Mouse (Mus musculus): ENCODE measurements at regions not wholly inside any gene's neighbourhood (a gene's known extent, or its start where the extent isn't known, plus 50 kb on each side); places are given as distances from the start of the nearest gene placed in this dataset.

DNA sequence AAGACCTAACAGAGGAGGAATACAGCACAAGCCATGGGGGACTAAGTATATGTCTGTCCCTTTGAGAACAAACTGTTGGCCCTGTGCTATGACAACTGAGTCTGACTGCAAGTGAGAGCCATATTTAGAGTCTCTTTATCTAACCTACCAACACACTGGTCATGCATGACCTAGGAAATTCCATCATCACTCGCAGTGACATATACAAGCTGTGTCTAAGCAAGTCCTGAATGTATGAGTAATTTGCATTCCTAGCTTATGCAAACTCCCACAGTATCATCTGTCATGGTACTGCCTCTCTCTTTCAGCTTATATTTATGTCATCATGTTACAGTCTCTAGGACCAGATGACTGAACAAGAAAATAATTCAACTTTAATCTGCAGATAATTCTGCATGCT is 257.1 kb upstream of the Eci2 start:
- Histone ChIP-seq H3K4me1 (replicated peaks; ENCODE audit: control insufficient read depth, insufficient read depth, low read length) (no peaks in the 10 kb centered on the region), H3K27ac (ENCODE audit: control insufficient read depth, insufficient read depth, low read length) (no peak overlapping the region), H3K4me3 (ENCODE audit: control insufficient read depth, insufficient read depth, low read length) (no peak overlapping the region), H3K27me3 (ENCODE audit: control insufficient read depth, insufficient read depth, low read length) (no peaks in the 10 kb centered on the region), H3K36me3 (ENCODE audit: control insufficient read depth, insufficient read depth, low read length) (no peaks in the 10 kb centered on the region)
- WGBS, result 83% methylated on average over 1 of the region's 1 CpGs
- no peak for DNase-seq
- TF ChIP-seq CTCF (IDR thresholded peaks at IDR 0.05; ENCODE audit: borderline replicate concordance, control insufficient read depth, extremely low read depth, insufficient read depth, low read length, poor library complexity) (no peak), POLR2A (IDR thresholded peaks at IDR 0.05; ENCODE audit: control insufficient read depth, extremely low read depth, insufficient read depth, low read length, poor library complexity) (no peak)

- WGBS, result 17% methylated on average over 1 of the region's 1 CpGs
- no peak for TF ChIP-seq POLR2A (IDR thresholded peaks at IDR 0.05; ENCODE audit: control insufficient read depth, extremely low read depth, insufficient read depth, low read length, poor library complexity)
- no peak for TF ChIP-seq CTCF (IDR thresholded peaks at IDR 0.05; ENCODE audit: borderline replicate concordance, control insufficient read depth, extremely low read depth, insufficient read depth, low read length, poor library complexity)
- no peaks in the 10 kb centered on the region for H3K4me1 ChIP-seq (replicated peaks; ENCODE audit: control insufficient read depth, insufficient read depth, low read length)
- H3K4me3 ChIP-seq (ENCODE audit: control insufficient read depth, insufficient read depth, low read length), result no peak overlapping the region
- DNase-seq, result no peak
- H3K27ac ChIP-seq (ENCODE audit: control insufficient read depth, insufficient read depth, low read length), result no peak overlapping the region
- H3K36me3 ChIP-seq (ENCODE audit: control insufficient read depth, insufficient read depth, low read length), result no peaks in the 10 kb centered on the region
- H3K27me3 ChIP-seq (ENCODE audit: control insufficient read depth, insufficient read depth, low read length), result no peaks in the 10 kb centered on the region
Observed at GRCm38 (mm10) chr13:35302088-35302487, 275.2 kb upstream of the Eci2 start.

DNA sequence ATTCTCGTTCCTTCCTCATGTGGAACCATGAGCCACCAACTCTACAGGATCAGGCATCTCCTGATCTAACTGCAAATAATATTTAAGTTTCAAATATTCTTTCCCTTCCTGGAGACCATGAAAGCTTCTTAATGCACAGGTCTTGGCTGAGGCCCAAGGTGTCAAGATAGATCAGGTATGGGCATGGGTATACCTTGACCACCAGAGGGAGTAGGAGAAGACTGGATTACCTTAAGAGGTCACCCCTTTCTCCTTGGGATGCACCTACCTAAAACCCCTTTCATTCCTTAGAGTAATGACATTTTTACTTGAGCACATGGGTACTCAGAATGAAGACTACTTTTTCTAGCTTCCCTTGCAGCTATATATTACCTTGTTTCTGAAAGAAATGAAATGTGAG is 289.9 kb upstream of the Eci2 start:
- H3K36me3 ChIP-seq (ENCODE audit: control insufficient read depth, insufficient read depth, low read length), result no peaks in the 10 kb centered on the region
- H3K4me1 ChIP-seq (replicated peaks; ENCODE audit: control insufficient read depth, insufficient read depth, low read length), result no peaks in the 10 kb centered on the region
- H3K4me3 ChIP-seq (ENCODE audit: control insufficient read depth, insufficient read depth, low read length), result no peak overlapping the region
- no peak overlapping the region for H3K27ac ChIP-seq (ENCODE audit: control insufficient read depth, insufficient read depth, low read length)
- DNase-seq, result no peak
- WGBS, result 100% methylated on average over 1 of the region's 1 CpGs
- TF ChIP-seq CTCF (IDR thresholded peaks at IDR 0.05; ENCODE audit: borderline replicate concordance, control insufficient read depth, extremely low read depth, insufficient read depth, low read length, poor library complexity) (no peak), POLR2A (IDR thresholded peaks at IDR 0.05; ENCODE audit: control insufficient read depth, extremely low read depth, insufficient read depth, low read length, poor library complexity) (no peak)
- H3K27me3 ChIP-seq (ENCODE audit: control insufficient read depth, insufficient read depth, low read length), result no peaks in the 10 kb centered on the region

DNA sequence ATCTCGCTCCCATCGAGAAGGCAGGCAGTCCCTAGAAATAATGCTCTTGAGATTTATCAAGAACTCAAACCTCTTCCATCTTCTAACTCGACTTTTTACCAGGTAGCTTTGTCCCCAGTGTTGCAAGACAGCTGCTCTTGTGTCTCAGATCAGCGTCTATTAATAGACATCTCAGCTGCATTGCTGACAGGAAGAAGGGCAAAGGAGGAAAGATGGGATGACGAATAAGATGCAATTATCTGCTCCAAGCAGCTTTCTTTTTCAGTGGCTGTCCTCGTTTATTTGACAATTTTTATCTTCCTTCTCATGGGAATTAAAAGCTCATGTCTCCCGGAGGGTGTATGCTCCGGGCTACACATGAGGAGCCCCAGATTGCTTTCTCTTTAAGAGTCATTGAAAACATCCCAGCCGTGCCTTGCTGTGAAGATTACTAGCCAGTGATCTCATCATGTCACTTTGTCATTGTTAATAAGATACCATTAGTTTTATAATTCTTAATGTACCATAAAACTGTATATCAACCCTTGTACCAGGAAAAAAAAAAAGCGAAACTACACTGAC is 299.9 kb upstream of the Eci2 start:
- Histone ChIP-seq H3K36me3 (ENCODE audit: control insufficient read depth, insufficient read depth, low read length) (no peaks in the 10 kb centered on the region), H3K27ac (ENCODE audit: control insufficient read depth, insufficient read depth, low read length) (no peak overlapping the region), H3K4me3 (ENCODE audit: control insufficient read depth, insufficient read depth, low read length) (no peak overlapping the region), H3K27me3 (ENCODE audit: control insufficient read depth, insufficient read depth, low read length) (no peaks in the 10 kb centered on the region), H3K4me1 (replicated peaks; ENCODE audit: control insufficient read depth, insufficient read depth, low read length) (no peaks in the 10 kb centered on the region)
- WGBS, result 58% methylated on average over 10 of the region's 10 CpGs
- no peak for DNase-seq
- no peak for TF ChIP-seq POLR2A (IDR thresholded peaks at IDR 0.05; ENCODE audit: control insufficient read depth, extremely low read depth, insufficient read depth, low read length, poor library complexity)
- TF ChIP-seq CTCF (IDR thresholded peaks at IDR 0.05; ENCODE audit: borderline replicate concordance, control insufficient read depth, extremely low read depth, insufficient read depth, low read length, poor library complexity), result no peak

- DNase-seq, result no peak
- WGBS, result 22% methylated on average over 2 of the region's 2 CpGs
- TF ChIP-seq CTCF (IDR thresholded peaks at IDR 0.05; ENCODE audit: borderline replicate concordance, control insufficient read depth, extremely low read depth, insufficient read depth, low read length, poor library complexity) (no peak), POLR2A (IDR thresholded peaks at IDR 0.05; ENCODE audit: control insufficient read depth, extremely low read depth, insufficient read depth, low read length, poor library complexity) (no peak)
- no peaks in the 10 kb centered on the region for H3K27me3 ChIP-seq (ENCODE audit: control insufficient read depth, insufficient read depth, low read length)
- no peaks in the 10 kb centered on the region for H3K36me3 ChIP-seq (ENCODE audit: control insufficient read depth, insufficient read depth, low read length)
- no peak overlapping the region for H3K4me3 ChIP-seq (ENCODE audit: control insufficient read depth, insufficient read depth, low read length)
- no peaks in the 10 kb centered on the region for H3K4me1 ChIP-seq (replicated peaks; ENCODE audit: control insufficient read depth, insufficient read depth, low read length)
- no peak overlapping the region for H3K27ac ChIP-seq (ENCODE audit: control insufficient read depth, insufficient read depth, low read length)
Observed at GRCm38 (mm10) chr13:35328320-35328719, 301.4 kb upstream of the Eci2 start.

DNA sequence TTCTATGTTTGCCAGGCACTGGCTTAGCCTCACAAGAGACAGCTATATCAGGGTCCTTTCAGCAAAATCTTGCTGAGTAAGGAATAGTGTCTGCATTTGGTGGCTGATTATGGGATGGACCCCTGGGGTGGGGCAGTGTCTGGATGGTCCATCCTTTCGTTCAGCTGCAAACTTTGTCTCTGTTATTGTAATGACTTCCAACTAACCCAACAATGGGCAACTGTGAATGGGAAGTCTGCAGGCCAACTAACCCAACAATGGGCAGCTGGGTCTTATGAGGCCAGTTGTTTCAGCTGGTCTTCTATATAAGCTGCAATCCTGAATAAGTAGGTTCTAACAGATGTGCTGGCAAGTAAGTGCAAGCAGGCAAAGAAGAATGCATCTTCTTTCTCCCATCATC is 304.0 kb upstream of the Eci2 start:
- Histone ChIP-seq H3K4me3 (ENCODE audit: control insufficient read depth, insufficient read depth, low read length) (no peak overlapping the region), H3K36me3 (ENCODE audit: control insufficient read depth, insufficient read depth, low read length) (no peaks in the 10 kb centered on the region), H3K27ac (ENCODE audit: control insufficient read depth, insufficient read depth, low read length) (no peak overlapping the region), H3K27me3 (ENCODE audit: control insufficient read depth, insufficient read depth, low read length) (no peaks in the 10 kb centered on the region), H3K4me1 (replicated peaks; ENCODE audit: control insufficient read depth, insufficient read depth, low read length) (no peaks in the 10 kb centered on the region)
- TF ChIP-seq CTCF (IDR thresholded peaks at IDR 0.05; ENCODE audit: borderline replicate concordance, control insufficient read depth, extremely low read depth, insufficient read depth, low read length, poor library complexity), result no peak
- no peak for TF ChIP-seq POLR2A (IDR thresholded peaks at IDR 0.05; ENCODE audit: control insufficient read depth, extremely low read depth, insufficient read depth, low read length, poor library complexity)
- DNase-seq, result no peak
- 97% methylated on average over 1 of the region's 1 CpGs for WGBS

Data from thymus, adult 2 months (tissue).